ENCODE assay signal across 11 mouse cellular contexts in genomic region chr9:57633481-57634024, GRCm38 (mm10). TPM values are rescaled to one million over a fixed set of nuclear protein-coding genes. Genes with fewer than 3 reads are reported as not detected.
DNase-seq lines count a peak whose midpoint lies in the region; ATAC-seq and TF ChIP-seq lines count a peak whose summit lies in the region.
"Had no signal": no experiment of that assay in that cellular context is flagged by ENCODE, and none has a peak within 500 bp of the region (broad histone marks: within the 10 kb centered on the region; RNA-seq: fewer than 3 reads in every experiment).

No protein-coding gene starts in this region.

- TF ChIP-seq CTCF in lung, adult 2 months (IDR thresholded peaks at IDR 0.05; ENCODE audit: insufficient read depth, low read length), result peak; percentile 35; the same call in 1 of the 2 replicates
- no peak for TF ChIP-seq CTCF in small intestine, adult 2 months (IDR thresholded peaks at IDR 0.05; ENCODE audit: extremely low read depth, insufficient read length, insufficient replicate concordance, low read depth, low read length)

- peak; percentile 43 for ATAC-seq in common myeloid progenitor, adult 5-6 weeks (replicated peaks; ENCODE audit: low read depth, poor library complexity, severe bottlenecking)

- peak overlapping the region; percentile 15; the same call in 1 of the 2 replicates for H3K27ac ChIP-seq in small intestine, adult 2 months (ENCODE audit: insufficient read depth, low read depth, low read length)
- H3K27ac ChIP-seq: limb, embryonic 12.5 days had no signal

- peaks cover 29% of the 10 kb centered on the region for H3K36me3 ChIP-seq in small intestine, adult 2 months (ENCODE audit: control insufficient read depth, insufficient read depth, low read length)

- peaks cover 24% of the 10 kb centered on the region for H3K4me1 ChIP-seq in lung, adult 2 months (ENCODE audit: control insufficient read depth, insufficient read depth, low read length)
- peaks cover 33% of the 10 kb centered on the region for H3K4me1 ChIP-seq in small intestine, adult 2 months (ENCODE audit: control insufficient read depth, insufficient read depth, insufficient read length, low read length)

- H3K4me3 ChIP-seq in lung, adult 2 months (replicated peaks; ENCODE audit: extremely low read depth, low read depth, low read length), result no peak overlapping the region
- no peak overlapping the region for H3K4me3 ChIP-seq in small intestine, adult 2 months (ENCODE audit: low read depth, low read length)
- H3K4me3 ChIP-seq: limb, embryonic 12.5 days had no signal

- TF ChIP-seq POLR2A in lung, adult 2 months (IDR thresholded peaks at IDR 0.05; ENCODE audit: borderline replicate concordance, extremely low read depth, low read depth, low read length), result no peak
- no peak for TF ChIP-seq POLR2A in small intestine, adult 2 months (IDR thresholded peaks at IDR 0.05; ENCODE audit: low read depth, low read length)

- H3K27me3 ChIP-seq in small intestine, adult 2 months (ENCODE audit: control insufficient read depth, insufficient read depth, low read length), result no peaks in the 10 kb centered on the region
- H3K27me3 ChIP-seq: limb, embryonic 12.5 days had no signal

- WGBS in lung, adult 2 months, result 18% methylated on average over 4 of the region's 4 CpGs
- 25% methylated on average over 4 of the region's 4 CpGs for WGBS in small intestine, adult 2 months

- peak; percentile 53 for DNase-seq in adrenal gland, adult 2 months
- DNase-seq in adrenal gland, adult 18-20 months (ENCODE audit: low spot score in 2 of 2), result no peak
- DNase-seq in lung, adult 2 months, result no peak
- DNase-seq in lung, adult 18-20 months, result no peak
- no peak for DNase-seq in urinary bladder, postnatal 36 days (ENCODE audit: low spot score in 2 of 2)
- DNase-seq in neural tube, embryonic 10.5 days (ENCODE audit: extremely low spot score, low spot score), result no peak
- DNase-seq: cerebellum, adult 11 months had no signal

RNA-seq across cellular contexts. Expression of gene Lman1l, which starts 13.0 kb away (rescaled TPM):
- not detected for total RNA-seq in adrenal gland, adult 2 months (2021)
- polyA plus RNA-seq in adrenal gland, adult 2 months (2012; rRNA removed), result not detected in 2 replicates
- not detected for total RNA-seq in adrenal gland, adult 18-20 months (2021)
- polyA plus RNA-seq in lung, adult 2 months (2012; rRNA removed), result 0.06 and 0.08 TPM in 2 replicates
- not detected in 2 replicates for total RNA-seq in common myeloid progenitor, adult 5-6 weeks (2017)
- polyA plus RNA-seq in small intestine, adult 2 months (2012; rRNA removed), result 0.08 TPM in 1 of 2 replicates, not detected in the other
- polyA plus RNA-seq: limb, embryonic 12.5 days had no signal

RNA-seq across cellular contexts. Expression of gene Csk, which starts 19.9 kb away (rescaled TPM):
- total RNA-seq in adrenal gland, adult 2 months (2021), result 10 to 100 TPM; 61.1 to 95.5 TPM
- 75.0 and 80.2 TPM in 2 replicates for polyA plus RNA-seq in adrenal gland, adult 2 months (2012; rRNA removed)
- 10 to 100 TPM; 62.2 to 89.1 TPM for total RNA-seq in adrenal gland, adult 18-20 months (2021)
- polyA plus RNA-seq in lung, adult 2 months (2012; rRNA removed), result 68.7 and 79.3 TPM in 2 replicates
- total RNA-seq in common myeloid progenitor, adult 5-6 weeks (2017), result 134 and 190 TPM in 2 replicates
- 52.1 and 95.9 TPM in 2 replicates for polyA plus RNA-seq in small intestine, adult 2 months (2012; rRNA removed)

RNA-seq across cellular contexts. Expression of gene Cplx3, which starts 27.5 kb away (rescaled TPM):
- not detected for total RNA-seq in adrenal gland, adult 2 months (2021)
- polyA plus RNA-seq in adrenal gland, adult 2 months (2012; rRNA removed), result not detected in 2 replicates
- not detected for total RNA-seq in adrenal gland, adult 18-20 months (2021)
- polyA plus RNA-seq in lung, adult 2 months (2012; rRNA removed), result not detected in 2 replicates
- total RNA-seq in common myeloid progenitor, adult 5-6 weeks (2017), result not detected in 2 replicates
- polyA plus RNA-seq in small intestine, adult 2 months (2012; rRNA removed), result not detected in 2 replicates
- polyA plus RNA-seq: heart, embryonic 14.5 days; limb, embryonic 12.5 days had no signal

RNA-seq across cellular contexts. Expression of gene Ulk3, which starts 44.3 kb away (rescaled TPM):
- 10 to 100 TPM; 11.0 to 14.7 TPM for total RNA-seq in adrenal gland, adult 2 months (2021)
- polyA plus RNA-seq in adrenal gland, adult 2 months (2012; rRNA removed), result 20.7 and 23.0 TPM in 2 replicates
- total RNA-seq in adrenal gland, adult 18-20 months (2021), result 10 to 100 TPM; 12.3 to 13.6 TPM
- polyA plus RNA-seq in lung, adult 2 months (2012; rRNA removed), result 23.2 and 34.2 TPM in 2 replicates
- total RNA-seq in common myeloid progenitor, adult 5-6 weeks (2017), result 4.1 and 10.6 TPM in 2 replicates
- 8.7 and 14.0 TPM in 2 replicates for polyA plus RNA-seq in small intestine, adult 2 months (2012; rRNA removed)

RNA-seq across cellular contexts. Expression of gene Cyp1a2, which starts 50.0 kb away (rescaled TPM):
- total RNA-seq in adrenal gland, adult 2 months (2021), result 1 to 10 TPM in 1 of 2 experiments, not detected in 1; 1.6 TPM
- polyA plus RNA-seq in adrenal gland, adult 2 months (2012; rRNA removed), result 0.24 TPM in 1 of 2 replicates, not detected in the other
- under 1 TPM in 1 of 2 experiments, not detected in 1; 0.20 TPM for total RNA-seq in adrenal gland, adult 18-20 months (2021)
- 0.23 and 0.44 TPM in 2 replicates for polyA plus RNA-seq in lung, adult 2 months (2012; rRNA removed)
- total RNA-seq in common myeloid progenitor, adult 5-6 weeks (2017), result not detected in 2 replicates
- not detected in 2 replicates for polyA plus RNA-seq in small intestine, adult 2 months (2012; rRNA removed)
- polyA plus RNA-seq: heart, embryonic 14.5 days; limb, embryonic 12.5 days had no signal
